Mouse (Mus musculus): ENCODE data around the gene Plekha7.

GRCm38 (mm10) chr7:116323331-116323964 lies 15.3 kb upstream of the Plekha7 start:
- TF ChIP-seq POLR2A (IDR thresholded peaks at IDR 0.05; ENCODE audit: borderline replicate concordance, control insufficient read depth, low read depth, low read length) = no peak
- TF ChIP-seq CTCF (IDR thresholded peaks at IDR 0.05; ENCODE audit: control insufficient read depth, insufficient read depth, low read length) = peak; percentile 63

Data from bone marrow, adult 2 months (tissue).